In genomic region chr12:85192461-85193108, GRCm38 (mm10) we compare ENCODE assay signal across 9 mouse cellular contexts. TPM values are rescaled to one million over a fixed set of nuclear protein-coding genes. Genes with fewer than 3 reads are reported as not detected.
DNase-seq lines count a peak whose midpoint lies in the region; ATAC-seq and TF ChIP-seq lines count a peak whose summit lies in the region.
"Had no signal": no experiment of that assay in that cellular context is flagged by ENCODE, and none has a peak within 500 bp of the region (broad histone marks: within the 10 kb centered on the region; RNA-seq: fewer than 3 reads in every experiment).

No protein-coding gene starts in this region.

- no peaks in the 10 kb centered on the region for H3K36me3 ChIP-seq in CH12.LX (replicated peaks in 1 of 2; ENCODE audit: control insufficient read depth in 1 of 2, insufficient read depth in 1 of 2, low read length in 1 of 2)
- H3K36me3 ChIP-seq: liver, embryonic 15.5 days had no signal

- no peaks in the 10 kb centered on the region for H3K79me2 ChIP-seq in CH12.LX (replicated peaks; ENCODE audit: control insufficient read depth, extremely low read depth, insufficient read depth, poor library complexity, severe bottlenecking)

- intact Hi-C loops in left cerebral cortex, adult 2 months (cut with DNase I): no loop called here

- no peak for TF ChIP-seq EP300 in CH12.LX (IDR thresholded peaks at IDR 0.05; ENCODE audit: low read length)

- no peak overlapping the region for H3K27ac ChIP-seq in CH12.LX (ENCODE audit: insufficient read depth, low read depth)
- H3K27ac ChIP-seq in left cerebral cortex, adult 2 months: no peak overlapping the region
- H3K27ac ChIP-seq: liver, embryonic 15.5 days had no signal

- H3K4me3 ChIP-seq in CH12.LX (replicated peaks in 1 of 3; ENCODE audit: low read depth in 2 of 3, low read length in 2 of 3, poor library complexity in 1 of 3): no peak overlapping the region
- H3K4me3 ChIP-seq in left cerebral cortex, adult 2 months: no peak overlapping the region
- H3K4me3 ChIP-seq: liver, embryonic 15.5 days had no signal

- peaks cover 10 to 27% of the 10 kb centered on the region in 2 experiments for H3K4me1 ChIP-seq in CH12.LX (ENCODE audit: control insufficient read depth in 1 of 2, insufficient read depth in 2 of 2)

- TF ChIP-seq CTCF in CH12.LX (conservative IDR thresholded peaks at IDR 0.05 in 1 of 2, IDR thresholded peaks at IDR 0.05 in 1 of 2; ENCODE audit: low read depth in 2 of 2, low read length in 2 of 2): no peak
- no peak for TF ChIP-seq CTCF in left cerebral cortex, adult 2 months (IDR thresholded peaks at IDR 0.05)

- no peak overlapping the region for H3K4me2 ChIP-seq in CH12.LX (ENCODE audit: insufficient read depth, low read depth, poor library complexity, severe bottlenecking)
- H3K4me2 ChIP-seq: liver, embryonic 15.5 days had no signal

- no peak for TF ChIP-seq POLR2A in CH12.LX (IDR thresholded peaks at IDR 0.05; ENCODE audit: low read depth, low read length)

- TF ChIP-seq RAD21 in CH12.LX (IDR thresholded peaks at IDR 0.05; ENCODE audit: low read depth, low read length): no peak

- no peak overlapping the region for H3K9ac ChIP-seq in CH12.LX (ENCODE audit: insufficient read depth, low read depth)
- H3K9ac ChIP-seq: liver, embryonic 15.5 days had no signal

- peak; percentile 33 to 49 for DNase-seq in gastrocnemius, adult 8-10 months (ENCODE audit: low spot score in 2 of 2)
- DNase-seq in gastrocnemius, postnatal 10 days: no peak
- DNase-seq in CH12.LX (ENCODE audit: extremely low read depth) (peak; percentile 46), adipocyte (ENCODE audit: low spot score) (no peak)
- peak; percentile 57 for DNase-seq in forelimb bud, embryonic 11.5 days (ENCODE audit: low read depth, low spot score)
- peak; percentile 17 for DNase-seq in kidney, adult 9 months
- no peak for DNase-seq in left cerebral cortex, adult 2 months (ENCODE audit: extremely low spot score in 1 of 2, low spot score in 2 of 2)

- ATAC-seq in megakaryocyte-erythroid progenitor cell, adult 5-6 weeks (replicated peaks; ENCODE audit: low FRiP score, low TSS enrichment, poor library complexity, severe bottlenecking): peak; percentile 57

- no peaks in the 10 kb centered on the region for H3K9me3 ChIP-seq in CH12.LX (replicated peaks; ENCODE audit: low read length)
- H3K9me3 ChIP-seq: liver, embryonic 15.5 days had no signal

- H3K27me3 ChIP-seq in CH12.LX (replicated peaks): peaks cover 2% of the 10 kb centered on the region
- H3K27me3 ChIP-seq: liver, embryonic 15.5 days had no signal

- in situ Hi-C loops in CH12.LX (cut with MboI; ENCODE audit: low pct_ligation_motif_present, low pct_unique_long_range_greater_than_20kb, low sequenced_read_pairs): no loop called here

- dilution Hi-C loops in CH12.LX (cut with MboI; ENCODE audit: extremely low pct_ligation_motif_present, extremely low pct_unique_long_range_greater_than_20kb, low sequenced_read_pairs): no loop called here

TF ChIP-seq in CH12.LX, 34 proteins besides CTCF, POLR2A, EP300 and RAD21:
- TF ChIP-seq RCOR1 (conservative IDR thresholded peaks at IDR 0.05; ENCODE audit: low read depth, low read length) (no peak), JUN (IDR thresholded peaks at IDR 0.05; ENCODE audit: insufficient read depth, low read depth, low read length) (no peak), GABPA (IDR thresholded peaks at IDR 0.05; ENCODE audit: insufficient replicate concordance, low read depth, low read length) (no peak), MYC (IDR thresholded peaks at IDR 0.05; ENCODE audit: low read depth, low read length) (no peak), ELF1 (IDR thresholded peaks at IDR 0.05; ENCODE audit: low read depth, low read length) (no peak), NRF1 (IDR thresholded peaks at IDR 0.05; ENCODE audit: low read depth, low read length) (no peak), MXI1 (IDR thresholded peaks at IDR 0.05; ENCODE audit: low read depth, low read length) (peak; percentile 38; the same call in 1 of the 2 replicates), TCF12 (IDR thresholded peaks at IDR 0.05; ENCODE audit: low read depth, low read length) (0 out of 2 replicates have a peak, but pooled peaks have one; percentile 32), USF2 (conservative IDR thresholded peaks at IDR 0.05; ENCODE audit: low read depth, low read length) (no peak), BHLHE40 (IDR thresholded peaks at IDR 0.05; ENCODE audit: low read depth, low read length) (peak; percentile 75), MAFK (IDR thresholded peaks at IDR 0.05; ENCODE audit: insufficient replicate concordance, low read length) (no peak), ETS1 (conservative IDR thresholded peaks at IDR 0.05; ENCODE audit: low read depth, low read length) (peak; percentile 10; the same call in 1 of the 2 replicates)

RNA-seq across cellular contexts. Expression of gene Pgf, which starts 15.0 kb away (rescaled TPM):
- 1 to 10 TPM in 3 of 4 experiments, under 1 TPM in 1; 0.70 to 2.1 (median 1.5) TPM for total RNA-seq in gastrocnemius, adult 8-10 months (2022)
- 1 to 10 TPM; 2.4 to 4.0 TPM for total RNA-seq in gastrocnemius, postnatal 10 days (2021)
- 0.34 and 0.50 TPM in 2 replicates for total RNA-seq in CH12.LX (2012; rRNA removed)
- total RNA-seq in CH12.LX (2014; rRNA removed): 0.64 and 0.76 TPM in 2 replicates
- polyA plus RNA-seq in CH12.LX (2012; ENCODE audit: insufficient read length, low read depth): 0.73 and 1.7 TPM in 2 replicates
- total RNA-seq in megakaryocyte-erythroid progenitor cell, adult 5-6 weeks (2014; fragmentation: Nextera tagmentation): not detected in 2 replicates
- not detected in 2 replicates for total RNA-seq in megakaryocyte-erythroid progenitor cell, adult 5-6 weeks (2017)
- total RNA-seq in left cerebral cortex, adult 2 months (2021): 1 to 10 TPM; 2.6 TPM

RNA-seq across cellular contexts. Expression of gene Eif2b2, which starts 26.7 kb away (rescaled TPM):
- total RNA-seq in gastrocnemius, adult 8-10 months (2022): 10 to 100 TPM; 50.2 to 68.0 (median 60.0) TPM
- 10 to 100 TPM; 76.1 to 95.2 TPM for total RNA-seq in gastrocnemius, postnatal 10 days (2021)
- 123 and 138 TPM in 2 replicates for total RNA-seq in CH12.LX (2012; rRNA removed)
- total RNA-seq in CH12.LX (2014; rRNA removed): 83.6 and 94.9 TPM in 2 replicates
- 143 and 180 TPM in 2 replicates for polyA plus RNA-seq in CH12.LX (2012; ENCODE audit: insufficient read length, low read depth)
- total RNA-seq in megakaryocyte-erythroid progenitor cell, adult 5-6 weeks (2014; fragmentation: Nextera tagmentation): 95.6 and 101 TPM in 2 replicates
- 64.2 and 72.2 TPM in 2 replicates for total RNA-seq in megakaryocyte-erythroid progenitor cell, adult 5-6 weeks (2017)
- 10 to 100 TPM; 58.5 to 74.0 TPM for total RNA-seq in left cerebral cortex, adult 2 months (2021)

RNA-seq across cellular contexts. Expression of gene Rps6kl1, which starts 41.5 kb away (rescaled TPM):
- total RNA-seq in gastrocnemius, adult 8-10 months (2022): under 1 TPM; 0.31 to 0.46 (median 0.32) TPM
- total RNA-seq in gastrocnemius, postnatal 10 days (2021): under 1 TPM; 0.33 to 0.68 TPM
- total RNA-seq in CH12.LX (2012; rRNA removed) (0.21 and 0.97 TPM in 2 replicates), CH12.LX (2014; rRNA removed) (0.36 and 0.43 TPM in 2 replicates)
- 0.59 and 0.86 TPM in 2 replicates for polyA plus RNA-seq in CH12.LX (2012; ENCODE audit: insufficient read length, low read depth)
- total RNA-seq in megakaryocyte-erythroid progenitor cell, adult 5-6 weeks (2014; fragmentation: Nextera tagmentation): 0.35 TPM in 1 of 2 replicates, not detected in the other
- total RNA-seq in megakaryocyte-erythroid progenitor cell, adult 5-6 weeks (2017): not detected in 2 replicates
- 10 to 100 TPM; 33.9 to 38.6 TPM for total RNA-seq in left cerebral cortex, adult 2 months (2021)

Comparison
In these comparisons a context has a peak if more than half of its experiments do, and no peak if none do; other contexts are left out.
1. DNase-seq: peak in gastrocnemius, adult 8-10 months (2 of 2), CH12.LX (single experiment), forelimb bud, embryonic 11.5 days (single experiment) and kidney, adult 9 months (single experiment); none in gastrocnemius, postnatal 10 days (single experiment), adipocyte (single experiment) and left cerebral cortex, adult 2 months (0 of 2).
2. RNA of gene Rps6kl1, which starts 41.5 kb away (total RNA-seq): 33.9 to 38.6 TPM in left cerebral cortex, adult 2 months; 0.33 to 0.68 TPM in gastrocnemius, postnatal 10 days, 0.21 to 0.97 TPM in CH12.LX, 0.31 to 0.46 TPM in gastrocnemius, adult 8-10 months and 0.35 TPM in megakaryocyte-erythroid progenitor cell, adult 5-6 weeks; every median in the first group is over 10 times any median in the second.